Mouse (Mus musculus): ENCODE data around the gene Cd34. TPM values are rescaled to one million over a fixed set of nuclear protein-coding genes. Genes with fewer than 3 reads are reported as not detected.
A peak's percentile ranks its signal among the peaks of the same experiment; 100 is the strongest.

Cd34 gene
- polyA plus RNA-seq, 1 experiment from 2014 or later: 212 TPM

DNA sequence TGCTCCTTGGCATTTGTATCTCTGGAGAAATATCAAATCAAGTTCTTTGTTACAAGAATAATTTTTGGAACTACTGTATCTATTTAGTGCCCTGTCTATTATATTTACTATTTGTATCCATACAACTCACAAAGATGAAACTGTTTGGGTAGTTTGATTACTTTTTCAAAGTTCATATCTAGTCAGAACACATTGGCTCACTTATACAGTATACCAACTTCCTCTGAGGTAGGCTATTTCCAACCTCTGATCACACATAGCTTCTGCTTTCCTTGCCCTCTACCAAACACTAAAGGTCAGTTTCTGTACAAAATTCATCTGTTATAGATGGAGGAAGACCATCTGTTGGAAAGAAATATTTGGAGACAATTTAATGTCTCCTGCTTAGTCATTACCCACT is 16.1 kb downstream of the Cd34 start:
- Histone ChIP-seq H3K4me2 (ENCODE audit: low read depth, low read length) (no peak overlapping the region), H3K9me3 (ENCODE audit: control insufficient read depth, low read length) (no peaks in the 10 kb centered on the region), H3K36me3 (ENCODE audit: control insufficient read depth, insufficient read depth, low read length) (no peaks in the 10 kb centered on the region; the same call in 1 of the 2 replicates), H3K27ac (ENCODE audit: low read length) (no peak overlapping the region), H3K4me3 (ENCODE audit: low read length) (no peak overlapping the region), H3K27me3 (ENCODE audit: control insufficient read depth, insufficient read depth, low read depth, low read length) (no peaks in the 10 kb centered on the region), H3K4me1 (replicated peaks; ENCODE audit: control insufficient read depth, insufficient read depth, low read length) (no peaks in the 10 kb centered on the region), H3K9ac (ENCODE audit: low read length) (no peak overlapping the region)
- no peak for ATAC-seq (ENCODE audit: low read depth)

- H3K4me3 ChIP-seq (ENCODE audit: low read length): no peak overlapping the region
- no peaks in the 10 kb centered on the region for H3K4me1 ChIP-seq (replicated peaks; ENCODE audit: control insufficient read depth, insufficient read depth, low read length)
- H3K36me3 ChIP-seq (ENCODE audit: control insufficient read depth, insufficient read depth, low read length): no peaks in the 10 kb centered on the region; the same call in 1 of the 2 replicates
- peak; percentile 51; the same call in 1 of the 2 replicates for ATAC-seq (ENCODE audit: low read depth)
- H3K27me3 ChIP-seq (ENCODE audit: control insufficient read depth, insufficient read depth, low read depth, low read length): no peaks in the 10 kb centered on the region
- WGBS: 18% methylated on average over 2 of the region's 2 CpGs
- peak overlapping the region; percentile 27; the same call in 1 of the 2 replicates for H3K27ac ChIP-seq (ENCODE audit: low read length)
- H3K4me2 ChIP-seq (ENCODE audit: low read depth, low read length): no peak overlapping the region
- no peaks in the 10 kb centered on the region for H3K9me3 ChIP-seq (ENCODE audit: control insufficient read depth, low read length)
- no peak overlapping the region for H3K9ac ChIP-seq (ENCODE audit: low read length)
These were observed 17.1 kb downstream of the Cd34 start for GRCm38 (mm10) chr1:194955749-194956148.

DNA sequence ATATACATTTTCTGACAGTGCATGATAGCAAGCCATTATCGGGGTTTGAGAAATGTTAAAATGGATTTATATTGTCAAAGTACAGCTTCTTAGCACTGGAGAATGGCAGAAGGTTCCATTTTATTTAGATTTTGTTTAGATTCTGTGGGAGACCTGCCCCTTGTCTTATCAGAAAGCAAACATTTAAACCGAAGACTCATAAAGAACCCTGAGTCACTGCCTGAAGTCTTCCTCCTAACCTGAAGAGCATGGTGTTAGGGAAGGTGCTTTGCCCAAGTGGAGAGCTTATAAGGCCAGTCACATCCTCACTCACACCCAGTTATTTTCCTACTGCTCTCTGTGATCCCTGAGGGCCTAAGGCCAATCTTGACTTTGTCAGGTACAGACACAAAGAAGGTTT is 18.4 kb downstream of the Cd34 start:
- Histone ChIP-seq H3K9ac (ENCODE audit: low read length) (no peak overlapping the region), H3K36me3 (ENCODE audit: control insufficient read depth, insufficient read depth, low read length) (no peaks in the 10 kb centered on the region; the same call in 1 of the 2 replicates), H3K27ac (ENCODE audit: low read length) (no peak overlapping the region), H3K4me2 (ENCODE audit: low read depth, low read length) (no peak overlapping the region), H3K4me3 (ENCODE audit: low read length) (no peak overlapping the region), H3K9me3 (ENCODE audit: control insufficient read depth, low read length) (no peaks in the 10 kb centered on the region), H3K27me3 (ENCODE audit: control insufficient read depth, insufficient read depth, low read depth, low read length) (no peaks in the 10 kb centered on the region), H3K4me1 (replicated peaks; ENCODE audit: control insufficient read depth, insufficient read depth, low read length) (no peaks in the 10 kb centered on the region)
- WGBS: 52% methylated on average over 2 of the region's 2 CpGs
- no peak for ATAC-seq (ENCODE audit: low read depth)

DNA sequence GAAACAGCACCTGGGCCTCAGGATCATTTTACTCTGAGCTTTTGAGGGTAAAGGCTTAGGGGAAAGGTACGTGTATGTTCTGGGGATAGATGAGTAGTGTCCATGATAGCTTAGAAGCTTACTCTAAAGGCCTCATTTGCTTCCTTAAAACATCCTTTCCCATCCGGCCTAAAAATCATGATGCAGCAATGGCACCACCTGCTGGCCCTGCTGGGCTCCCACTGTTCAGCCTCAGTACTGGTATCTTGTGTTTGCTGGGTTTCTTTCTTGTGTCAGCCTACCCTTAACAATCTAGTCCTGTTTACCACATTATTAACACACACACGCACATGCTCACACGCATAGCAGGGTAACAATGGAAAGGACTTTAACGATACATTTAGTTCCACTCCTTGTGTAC is 23.6 kb downstream of the Cd34 start:
- Histone ChIP-seq H3K9me3 (ENCODE audit: control insufficient read depth, low read length) (no peaks in the 10 kb centered on the region), H3K36me3 (ENCODE audit: control insufficient read depth, insufficient read depth, low read length) (no peaks in the 10 kb centered on the region; the same call in 1 of the 2 replicates), H3K4me3 (ENCODE audit: low read length) (no peak overlapping the region), H3K4me1 (replicated peaks; ENCODE audit: control insufficient read depth, insufficient read depth, low read length) (peaks cover 2% of the 10 kb centered on the region; the same call in 1 of the 2 replicates), H3K4me2 (ENCODE audit: low read depth, low read length) (no peak overlapping the region), H3K27me3 (ENCODE audit: control insufficient read depth, insufficient read depth, low read depth, low read length) (no peaks in the 10 kb centered on the region), H3K9ac (ENCODE audit: low read length) (0 out of 2 replicates have a peak overlapping the region, but pooled peaks have one; percentile 8), H3K27ac (ENCODE audit: low read length) (peak overlapping the region; percentile 67)
- WGBS: 29% methylated on average over 5 of the region's 5 CpGs
- peak; percentile 78 for ATAC-seq (ENCODE audit: low read depth)

- Histone ChIP-seq H3K36me3 (ENCODE audit: control insufficient read depth, insufficient read depth, low read length) (no peaks in the 10 kb centered on the region; the same call in 1 of the 2 replicates), H3K4me3 (ENCODE audit: low read length) (no peak overlapping the region), H3K27ac (ENCODE audit: low read length) (peak overlapping the region; percentile 67), H3K9me3 (ENCODE audit: control insufficient read depth, low read length) (no peaks in the 10 kb centered on the region), H3K27me3 (ENCODE audit: control insufficient read depth, insufficient read depth, low read depth, low read length) (no peaks in the 10 kb centered on the region), H3K4me1 (replicated peaks; ENCODE audit: control insufficient read depth, insufficient read depth, low read length) (peaks cover 2% of the 10 kb centered on the region; the same call in 1 of the 2 replicates), H3K9ac (ENCODE audit: low read length) (no peak overlapping the region), H3K4me2 (ENCODE audit: low read depth, low read length) (no peak overlapping the region)
- ATAC-seq (ENCODE audit: low read depth): peak; percentile 92
These were observed 24.1 kb downstream of the Cd34 start for GRCm38 (mm10) chr1:194962712-194963111.

DNA sequence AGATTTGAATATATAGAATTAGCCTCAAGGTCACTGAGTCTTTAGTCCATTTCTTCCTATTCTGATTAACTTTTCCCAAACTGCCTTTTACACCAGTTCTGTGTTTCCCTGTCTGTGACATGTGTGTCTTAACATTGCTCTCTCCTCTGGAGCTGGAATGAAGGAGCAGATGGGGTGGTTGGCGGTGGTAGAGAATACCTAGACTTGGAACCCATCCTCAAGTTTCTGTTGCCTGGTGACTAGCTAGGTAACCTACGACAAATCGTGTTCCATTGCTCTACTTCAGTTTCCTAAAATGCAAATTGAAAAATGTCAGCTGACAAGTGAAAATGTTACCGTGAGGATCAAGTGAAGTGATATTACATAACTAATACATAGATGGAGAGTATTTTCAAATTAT is 33.4 kb downstream of the Cd34 start:
- H3K4me3 ChIP-seq (ENCODE audit: low read length): no peak overlapping the region
- H3K27ac ChIP-seq (ENCODE audit: low read length): no peak overlapping the region
- no peak for ATAC-seq (ENCODE audit: low read depth)
- H3K27me3 ChIP-seq (ENCODE audit: control insufficient read depth, insufficient read depth, low read depth, low read length): no peaks in the 10 kb centered on the region
- H3K9me3 ChIP-seq (ENCODE audit: control insufficient read depth, low read length): no peaks in the 10 kb centered on the region
- no peaks in the 10 kb centered on the region for H3K36me3 ChIP-seq (ENCODE audit: control insufficient read depth, insufficient read depth, low read length)
- H3K4me2 ChIP-seq (ENCODE audit: low read depth, low read length): no peak overlapping the region
- WGBS: 83% methylated on average over 4 of the region's 4 CpGs
- peaks cover 5% of the 10 kb centered on the region for H3K4me1 ChIP-seq (replicated peaks; ENCODE audit: control insufficient read depth, insufficient read depth, low read length)
- H3K9ac ChIP-seq (ENCODE audit: low read length): no peak overlapping the region

DNA sequence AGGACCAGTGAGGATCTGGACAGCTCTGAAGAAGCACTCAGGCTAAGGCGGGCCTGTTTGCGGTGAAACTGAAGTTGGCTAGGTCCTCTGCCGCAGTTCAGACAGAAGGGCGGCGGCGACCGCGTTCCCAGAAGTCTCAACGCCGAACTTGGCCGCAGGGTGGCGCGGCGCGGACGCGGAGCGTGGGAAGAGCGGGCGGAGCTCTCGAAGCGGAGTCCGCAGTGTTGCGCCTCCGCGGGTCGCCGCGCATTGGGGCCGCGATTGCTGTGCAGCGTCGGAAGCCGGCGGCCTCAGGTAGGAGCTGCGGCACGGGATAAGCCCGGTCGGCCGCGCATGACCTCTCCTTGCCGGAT is 37.5 kb downstream of the Cd34 start:
- Histone ChIP-seq H3K36me3 (ENCODE audit: control insufficient read depth, insufficient read depth, low read length) (no peaks in the 10 kb centered on the region), H3K9me3 (ENCODE audit: control insufficient read depth, low read length) (no peaks in the 10 kb centered on the region), H3K4me1 (replicated peaks; ENCODE audit: control insufficient read depth, insufficient read depth, low read length) (peaks cover 12% of the 10 kb centered on the region), H3K9ac (ENCODE audit: low read length) (peak overlapping the region; percentile 85), H3K4me2 (ENCODE audit: low read depth, low read length) (peak overlapping the region; percentile 99), H3K4me3 (ENCODE audit: low read length) (peak overlapping the region; percentile 78), H3K27me3 (ENCODE audit: control insufficient read depth, insufficient read depth, low read depth, low read length) (no peaks in the 10 kb centered on the region), H3K27ac (ENCODE audit: low read length) (peak overlapping the region; percentile 69; the same call in 1 of the 2 replicates)
- under 1% methylated on average over 42 of the region's 42 CpGs for WGBS
- peak; percentile 93 for ATAC-seq (ENCODE audit: low read depth)

GRCm38 (mm10) chr1:194976517-194977370 is 38.1 kb downstream of the Cd34 start:
- Histone ChIP-seq H3K4me2 (ENCODE audit: low read depth, low read length) (peak overlapping the region; percentile 99), H3K36me3 (ENCODE audit: control insufficient read depth, insufficient read depth, low read length) (no peaks in the 10 kb centered on the region), H3K27me3 (ENCODE audit: control insufficient read depth, insufficient read depth, low read depth, low read length) (no peaks in the 10 kb centered on the region), H3K4me1 (replicated peaks; ENCODE audit: control insufficient read depth, insufficient read depth, low read length) (peaks cover 12% of the 10 kb centered on the region), H3K27ac (ENCODE audit: low read length) (peak overlapping the region; percentile 69; the same call in 1 of the 2 replicates), H3K9me3 (ENCODE audit: control insufficient read depth, low read length) (no peaks in the 10 kb centered on the region), H3K4me3 (ENCODE audit: low read length) (peak overlapping the region; percentile 78), H3K9ac (ENCODE audit: low read length) (peak overlapping the region; percentile 85)
- 1% methylated on average over 42 of the region's 44 CpGs for WGBS
- peak; percentile 93 for ATAC-seq (ENCODE audit: low read depth)

DNA sequence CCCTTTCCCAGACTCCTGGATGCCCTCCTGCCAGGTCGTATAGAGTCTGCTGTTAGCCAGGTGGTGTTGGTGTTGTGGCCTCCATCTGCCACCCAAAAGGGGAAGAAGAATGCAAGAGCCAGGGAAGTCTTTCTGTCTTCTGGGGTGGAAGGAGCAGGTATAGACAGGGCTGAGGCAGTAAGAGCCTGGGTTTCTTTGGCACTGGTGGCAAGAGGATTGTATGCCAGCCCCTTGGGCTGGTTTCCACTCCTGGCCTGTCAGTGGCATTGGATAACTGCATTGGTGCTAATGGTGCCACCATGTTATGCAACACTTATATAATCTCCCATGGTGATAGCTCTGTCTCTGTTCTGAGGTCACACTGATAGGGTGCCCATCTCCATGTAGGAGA is 38.7 kb downstream of the Cd34 start:
- no peaks in the 10 kb centered on the region for H3K9me3 ChIP-seq (ENCODE audit: control insufficient read depth, low read length)
- no peak overlapping the region for H3K27ac ChIP-seq (ENCODE audit: low read length)
- H3K4me2 ChIP-seq (ENCODE audit: low read depth, low read length): peak overlapping the region; percentile 99
- no peaks in the 10 kb centered on the region for H3K36me3 ChIP-seq (ENCODE audit: control insufficient read depth, insufficient read depth, low read length)
- ATAC-seq (ENCODE audit: low read depth): no peak
- no peak overlapping the region for H3K9ac ChIP-seq (ENCODE audit: low read length)
- WGBS: 0% methylated on average over 1 of the region's 1 CpGs
- no peaks in the 10 kb centered on the region for H3K27me3 ChIP-seq (ENCODE audit: control insufficient read depth, insufficient read depth, low read depth, low read length)
- H3K4me1 ChIP-seq (replicated peaks; ENCODE audit: control insufficient read depth, insufficient read depth, low read length): peaks cover 12% of the 10 kb centered on the region
- peak overlapping the region; percentile 0; the same call in 1 of the 2 replicates for H3K4me3 ChIP-seq (ENCODE audit: low read length)
